Mouse (Mus musculus): ENCODE measurements around the gene Nmrk1.

Nmrk1 gene

GRCm38 (mm10) chr19:18617504-18617903, 14.2 kb upstream of the Nmrk1 start:
- DNase-seq (ENCODE audit: low spot score in 2 of 2), result no peak

- no peak for DNase-seq (ENCODE audit: low spot score in 2 of 2)
Measured at GRCm38 (mm10) chr19:18619060-18619459, 12.7 kb upstream of the Nmrk1 start.

DNA sequence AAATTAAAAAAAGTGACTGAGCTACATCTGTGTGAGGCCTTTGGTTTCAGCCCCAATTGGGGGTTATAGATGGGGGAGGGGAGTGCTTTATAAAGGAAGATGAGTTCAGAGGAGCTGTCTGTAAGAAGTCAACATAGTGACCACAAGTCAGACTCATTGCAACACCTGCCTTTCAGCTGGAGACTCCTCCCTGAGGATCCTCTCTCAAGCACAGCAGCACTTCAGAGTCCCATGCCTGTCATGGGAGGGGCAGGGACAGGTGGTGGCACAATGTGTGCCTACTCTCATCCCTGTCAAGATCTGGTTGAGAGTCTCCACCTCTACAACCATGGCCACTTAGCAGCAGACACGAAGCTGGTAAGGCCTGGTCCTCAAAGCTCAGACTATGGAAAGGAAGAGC, 12.1 kb upstream of the Nmrk1 start:
- DNase-seq (ENCODE audit: low spot score in 2 of 2), result no peak

DNA sequence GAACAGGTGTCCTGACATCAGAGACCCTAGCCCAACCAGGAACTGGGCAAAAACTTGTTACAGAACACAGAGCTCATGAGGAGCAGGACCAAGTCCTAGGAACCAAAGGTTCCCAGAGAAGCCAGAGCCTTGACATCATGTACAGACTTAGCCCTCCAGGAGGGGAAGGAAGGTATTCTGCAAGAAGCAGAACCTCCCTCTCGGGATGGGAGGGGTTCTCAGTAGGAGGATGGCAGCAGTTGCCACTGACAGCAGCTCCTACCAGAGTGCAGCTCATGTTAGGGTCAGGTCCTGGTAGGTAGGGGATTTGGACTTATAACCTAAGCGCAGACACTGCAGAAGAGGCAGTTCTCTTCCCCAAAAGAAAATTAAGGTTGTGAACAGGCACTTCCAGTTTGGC, 7.9 kb upstream of the Nmrk1 start:
- no peak for DNase-seq (ENCODE audit: low spot score in 2 of 2)

DNA sequence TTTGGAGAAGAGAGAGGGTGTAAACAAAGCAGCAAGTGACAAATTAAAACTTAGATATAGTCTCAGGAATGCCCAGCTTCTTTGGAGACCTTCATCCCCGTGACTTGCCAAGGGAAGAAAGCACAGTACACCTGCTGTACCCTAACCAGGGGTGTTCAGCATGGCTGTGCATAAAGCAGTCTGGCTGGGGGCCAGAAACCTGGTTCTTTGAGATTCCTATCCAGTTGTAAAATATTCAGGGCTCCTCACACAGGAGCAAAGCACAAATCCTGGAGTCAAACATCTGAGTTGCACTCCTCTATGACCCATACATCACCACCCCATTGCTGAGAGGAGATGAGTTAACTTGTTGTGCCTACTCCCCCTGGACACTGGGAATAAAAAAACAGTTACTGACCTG, 2.2 kb upstream of the Nmrk1 start:
- DNase-seq (ENCODE audit: low spot score in 2 of 2), result peak in 1 of 2 experiments; percentile 17

GRCm38 (mm10) chr19:18630221-18631119, 1.3 kb upstream of the Nmrk1 start:
- peak; percentile 24 to 48 for DNase-seq (ENCODE audit: low spot score in 2 of 2)

DNA sequence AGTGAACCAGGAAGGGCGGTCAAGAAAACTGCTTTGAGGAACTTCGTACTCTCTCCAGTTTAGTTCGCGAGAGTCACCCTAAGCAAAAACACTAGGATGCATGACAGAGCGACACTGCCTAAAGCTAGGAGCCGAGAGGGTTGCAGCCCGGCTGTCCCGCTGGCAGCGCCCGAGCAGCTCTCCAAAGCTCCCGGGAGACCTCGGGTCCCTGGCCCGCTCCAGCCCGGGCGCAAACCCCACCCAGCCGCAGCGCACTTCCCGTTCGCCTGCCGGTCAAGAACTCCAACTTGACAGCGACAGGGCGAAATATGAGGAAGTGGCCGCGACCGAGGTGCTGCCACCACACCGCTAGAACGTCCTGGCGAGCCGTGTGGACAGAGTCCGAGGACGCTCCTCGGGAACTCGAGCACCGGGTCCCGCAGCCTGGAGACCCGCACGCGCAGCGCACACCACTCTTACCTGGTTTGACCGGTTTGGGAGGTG, 548 bp upstream of the Nmrk1 start:
- DNase-seq (ENCODE audit: low spot score in 2 of 2), result peak; percentile 9 to 78

DNA sequence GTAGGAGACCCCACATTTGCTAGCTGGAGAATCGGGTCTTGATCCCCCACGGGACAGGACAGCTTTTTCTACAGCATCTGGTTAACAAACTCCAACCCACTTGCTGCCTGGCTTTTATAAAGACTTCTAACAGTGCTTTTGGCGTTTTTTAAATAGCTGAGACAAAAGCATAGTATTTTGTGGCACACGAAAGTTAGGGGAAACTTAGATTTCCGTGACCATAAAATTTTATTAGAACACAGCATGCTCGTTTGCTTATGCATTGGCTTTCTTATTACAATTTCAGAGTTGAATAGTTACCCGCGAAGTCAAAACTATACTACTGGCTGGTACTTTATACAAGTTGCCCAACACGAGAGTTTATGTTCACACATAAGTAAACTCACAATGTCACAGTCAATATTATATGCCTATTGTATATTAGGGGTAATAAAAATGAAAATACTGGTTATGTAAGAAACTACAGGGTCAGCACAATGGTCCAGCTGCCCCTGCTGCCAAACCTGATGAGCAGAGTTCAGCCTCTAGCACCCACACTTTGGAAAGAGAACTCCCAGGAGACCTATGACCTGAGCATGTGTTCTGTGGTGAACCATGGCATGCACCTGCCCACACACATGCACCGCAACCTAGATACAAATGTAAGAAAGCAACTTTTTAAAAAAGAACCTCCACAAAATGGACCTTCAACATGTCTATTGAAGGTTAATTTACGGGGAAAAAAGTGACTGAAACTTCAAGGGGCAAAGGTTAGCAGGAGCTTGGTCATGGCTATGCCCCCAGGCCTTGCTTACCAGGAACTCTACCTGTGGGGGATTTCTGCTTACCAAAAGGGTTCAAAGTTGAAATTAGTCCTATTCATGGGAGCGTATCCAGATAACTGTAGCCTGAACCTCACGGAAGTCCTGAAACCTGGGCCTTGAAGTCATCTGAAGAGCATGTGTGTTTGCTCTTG, 758 bp downstream of the Nmrk1 start:
- no peak for DNase-seq (ENCODE audit: low spot score in 2 of 2)

GRCm38 (mm10) chr19:18637954-18638353, 6.2 kb downstream of the Nmrk1 start:
- DNase-seq (ENCODE audit: low spot score in 2 of 2), result no peak

DNA sequence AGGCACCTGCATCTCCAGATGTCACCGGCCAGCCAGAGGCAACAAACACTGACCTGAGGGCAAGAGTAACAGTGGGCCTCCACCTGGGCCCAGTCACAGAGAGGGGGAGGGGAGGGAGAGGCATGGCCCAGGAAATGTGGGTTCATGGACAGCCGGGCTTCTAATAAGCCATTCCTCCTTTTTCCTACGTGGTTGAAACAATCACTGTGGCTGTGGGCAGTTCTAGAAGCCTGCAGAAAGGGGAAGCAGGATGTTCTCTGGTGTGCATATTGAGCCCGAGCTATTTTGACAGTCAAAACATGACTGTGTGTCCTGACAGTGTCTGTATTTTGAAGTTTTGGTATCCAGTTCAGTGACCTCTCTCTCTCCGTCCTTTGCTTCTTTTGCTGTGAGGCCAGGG, 7.2 kb downstream of the Nmrk1 start:
- no peak for DNase-seq (ENCODE audit: low spot score in 2 of 2)

DNA sequence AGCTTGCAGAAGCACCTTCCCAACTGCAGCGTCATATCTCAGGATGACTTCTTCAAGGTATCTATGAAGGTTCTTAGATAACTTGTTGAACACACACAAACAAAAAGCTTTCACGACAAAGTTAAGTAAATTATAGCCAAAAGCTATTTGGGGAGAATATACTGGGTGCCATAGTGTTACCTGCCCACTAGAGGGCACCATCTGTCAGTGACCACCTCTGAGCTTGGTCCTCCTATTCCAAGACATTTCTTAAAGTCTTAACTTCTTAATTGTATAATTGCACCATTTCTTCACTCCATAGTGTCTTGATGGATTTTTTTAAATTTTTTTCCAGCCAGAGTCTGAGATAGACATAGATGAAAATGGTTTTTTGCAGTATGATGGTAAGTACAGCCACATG, 7.8 kb downstream of the Nmrk1 start:
- DNase-seq (ENCODE audit: low spot score in 2 of 2), result no peak

GRCm38 (mm10) chr19:18641001-18641400, 9.3 kb downstream of the Nmrk1 start:
- DNase-seq (ENCODE audit: low spot score in 2 of 2), result no peak

- DNase-seq (ENCODE audit: low spot score in 2 of 2), result no peak
Measured at GRCm38 (mm10) chr19:18643411-18643810, 11.7 kb downstream of the Nmrk1 start.

DNA sequence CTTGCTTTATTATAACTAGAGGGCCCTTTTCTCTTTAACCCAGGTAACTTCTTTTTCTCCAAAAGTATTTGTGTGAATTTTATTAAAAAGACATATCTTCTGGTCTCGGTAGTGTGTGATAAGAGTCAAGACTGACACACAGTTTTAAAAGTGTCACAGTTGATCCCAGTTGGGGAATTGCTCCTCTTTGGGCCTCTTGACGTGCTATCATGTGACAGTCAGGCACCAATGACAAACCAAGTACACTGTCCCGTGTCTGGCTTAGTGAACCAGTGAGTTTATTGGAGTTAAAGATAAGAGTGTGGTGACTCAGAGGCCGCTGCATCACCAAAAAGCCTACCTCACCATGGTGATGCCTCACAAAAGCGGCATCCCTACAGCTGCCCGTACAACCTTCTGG, 12.3 kb downstream of the Nmrk1 start:
- no peak for DNase-seq (ENCODE audit: low spot score in 2 of 2)

- DNase-seq (ENCODE audit: low spot score in 2 of 2), result no peak
Measured at GRCm38 (mm10) chr19:18646397-18646796, 14.6 kb downstream of the Nmrk1 start.

DNA sequence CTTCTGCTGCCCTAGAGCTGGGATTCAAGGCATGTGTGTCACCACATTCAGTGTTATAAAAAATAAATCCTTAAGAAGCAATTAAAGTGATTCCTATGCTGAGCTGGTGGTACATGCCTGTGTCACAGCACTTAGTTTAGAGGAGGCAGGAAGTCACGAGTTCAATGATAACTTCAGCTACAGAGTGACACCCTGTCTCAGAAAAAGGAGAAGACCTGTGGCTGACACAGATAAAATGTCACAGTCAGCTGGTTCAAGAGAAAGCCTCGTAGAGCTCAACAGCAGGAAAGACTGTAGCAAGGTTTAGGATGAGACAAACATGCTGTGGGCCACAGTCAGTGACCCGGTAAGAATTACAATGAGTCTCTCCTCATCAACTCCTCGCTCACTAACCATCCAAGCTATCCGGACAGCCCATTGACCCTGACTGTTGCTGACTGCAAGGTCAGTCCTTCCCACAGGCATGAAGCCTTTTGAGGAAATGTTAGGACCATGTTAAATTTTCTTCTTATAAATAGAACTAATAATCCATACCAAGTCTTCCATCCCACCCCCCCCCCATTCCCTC, 15.2 kb downstream of the Nmrk1 start:
- no peak for DNase-seq (ENCODE audit: low spot score in 2 of 2)

- no peak for DNase-seq (ENCODE audit: low spot score in 2 of 2)
Measured at GRCm38 (mm10) chr19:18647775-18648557, 16.2 kb downstream of the Nmrk1 start.

- DNase-seq (ENCODE audit: low spot score in 2 of 2), result no peak
Measured at GRCm38 (mm10) chr19:18648558-18648945, 16.8 kb downstream of the Nmrk1 start.

DNA sequence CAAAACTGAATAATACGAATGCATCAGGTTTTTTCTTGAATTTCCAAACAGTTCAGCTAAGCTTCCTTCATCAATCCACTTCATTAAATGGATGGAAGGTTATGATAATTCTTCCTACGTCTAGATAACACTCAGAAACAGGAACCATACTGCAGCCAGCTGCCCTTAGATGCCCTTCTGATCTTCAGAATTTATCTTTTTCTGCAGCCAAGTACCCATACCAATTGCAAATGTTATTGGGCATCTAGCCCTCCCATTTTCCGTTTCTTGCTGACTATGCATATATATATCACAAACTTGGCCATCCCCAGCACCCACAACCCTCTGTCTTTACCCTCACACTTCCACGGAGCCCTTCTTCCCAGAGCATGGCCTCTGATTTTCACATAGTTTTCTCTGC, 18.2 kb downstream of the Nmrk1 start:
- no peak for DNase-seq (ENCODE audit: low spot score in 2 of 2)

DNA sequence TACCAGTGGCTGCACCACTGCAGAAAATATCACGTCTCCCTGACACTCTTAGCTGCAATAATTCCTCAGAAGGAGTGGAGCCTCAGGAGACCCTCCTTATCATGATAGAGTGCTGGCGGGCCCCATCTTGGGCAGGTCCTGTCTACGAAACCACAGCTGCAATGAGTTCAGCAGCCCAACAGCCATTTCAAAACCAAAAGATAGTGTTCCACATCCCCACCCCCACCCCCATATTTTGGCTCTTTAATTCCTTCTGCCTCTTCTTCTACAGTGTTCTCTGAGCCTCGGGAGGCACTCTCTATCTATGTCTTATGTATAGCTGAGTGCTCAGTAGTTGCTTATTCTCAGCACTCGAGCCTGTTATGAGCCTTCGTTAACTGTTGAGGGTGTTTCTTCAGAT, 18.7 kb downstream of the Nmrk1 start:
- no peak for DNase-seq (ENCODE audit: low spot score in 2 of 2)

- peak in 1 of 2 experiments; percentile 23 for DNase-seq (ENCODE audit: low spot score in 2 of 2)
Measured at GRCm38 (mm10) chr19:18652592-18652991, 20.8 kb downstream of the Nmrk1 start.

Measured in urinary bladder, postnatal 36 days (tissue).